Mouse (Mus musculus): ENCODE measurements around the gene 1110008P14Rik.
A peak's percentile ranks its signal among the peaks of the same experiment; 100 is the strongest.

Gene 1110008P14Rik

GRCm38 (mm10) chr2:32381775-32382223, at the start of gene 1110008P14Rik:
TSS of gene 1110008P14Rik (minus strand) at chr2:32381938.
- DNase-seq (ENCODE audit: low spot score in 2 of 2), result peak; percentile 83 to 89

- DNase-seq (ENCODE audit: low spot score in 2 of 2), result peak; percentile 86 to 87
Measured at GRCm38 (mm10) chr2:32430701-32431676, 49.3 kb upstream of the 1110008P14Rik start.

- no peak for DNase-seq (ENCODE audit: low spot score in 2 of 2)
Measured at GRCm38 (mm10) chr2:32429215-32429891, 47.6 kb upstream of the 1110008P14Rik start.

GRCm38 (mm10) chr2:32428262-32428722, 46.6 kb upstream of the 1110008P14Rik start:
- DNase-seq (ENCODE audit: low spot score in 2 of 2), result peak; percentile 48 to 67

GRCm38 (mm10) chr2:32427720-32428119, 46.0 kb upstream of the 1110008P14Rik start:
- DNase-seq (ENCODE audit: low spot score in 2 of 2), result no peak

- no peak for DNase-seq (ENCODE audit: low spot score in 2 of 2)
Measured at GRCm38 (mm10) chr2:32426141-32426540, 44.4 kb upstream of the 1110008P14Rik start.

GRCm38 (mm10) chr2:32425568-32425967, 43.8 kb upstream of the 1110008P14Rik start:
- DNase-seq (ENCODE audit: low spot score in 2 of 2), result no peak

GRCm38 (mm10) chr2:32424796-32425195, 43.1 kb upstream of the 1110008P14Rik start:
- no peak for DNase-seq (ENCODE audit: low spot score in 2 of 2)

GRCm38 (mm10) chr2:32423481-32424331, 42.0 kb upstream of the 1110008P14Rik start:
- peak in 1 of 2 experiments; percentile 40 for DNase-seq (ENCODE audit: low spot score in 2 of 2)

- no peak for DNase-seq (ENCODE audit: low spot score in 2 of 2)
Measured at GRCm38 (mm10) chr2:32421851-32422251, 40.1 kb upstream of the 1110008P14Rik start.

GRCm38 (mm10) chr2:32420647-32421046, 38.9 kb upstream of the 1110008P14Rik start:
- no peak for DNase-seq (ENCODE audit: low spot score in 2 of 2)

- DNase-seq (ENCODE audit: low spot score in 2 of 2), result no peak
Measured at GRCm38 (mm10) chr2:32420066-32420608, 38.4 kb upstream of the 1110008P14Rik start.

- no peak for DNase-seq (ENCODE audit: low spot score in 2 of 2)
Measured at GRCm38 (mm10) chr2:32419359-32419758, 37.6 kb upstream of the 1110008P14Rik start.

- no peak for DNase-seq (ENCODE audit: low spot score in 2 of 2)
Measured at GRCm38 (mm10) chr2:32418430-32419151, 36.9 kb upstream of the 1110008P14Rik start.

- DNase-seq (ENCODE audit: low spot score in 2 of 2), result no peak
Measured at GRCm38 (mm10) chr2:32417486-32417885, 35.7 kb upstream of the 1110008P14Rik start.

- no peak for DNase-seq (ENCODE audit: low spot score in 2 of 2)
Measured at GRCm38 (mm10) chr2:32416556-32416955, 34.8 kb upstream of the 1110008P14Rik start.

GRCm38 (mm10) chr2:32415801-32416200, 34.1 kb upstream of the 1110008P14Rik start:
- DNase-seq (ENCODE audit: low spot score in 2 of 2), result no peak

GRCm38 (mm10) chr2:32413936-32414335, 32.2 kb upstream of the 1110008P14Rik start:
- DNase-seq (ENCODE audit: low spot score in 2 of 2), result no peak

GRCm38 (mm10) chr2:32412742-32413531, 31.2 kb upstream of the 1110008P14Rik start:
- DNase-seq (ENCODE audit: low spot score in 2 of 2), result no peak

- DNase-seq (ENCODE audit: low spot score in 2 of 2), result no peak
Measured at GRCm38 (mm10) chr2:32411407-32411806, 29.7 kb upstream of the 1110008P14Rik start.

Data from frontal cortex, postnatal 10 days (tissue).